Mouse (Mus musculus): ENCODE measurements at regions not wholly inside any gene's neighbourhood (a gene's known extent, or its start where the extent isn't known, plus 50 kb on each side); places are given as distances from the start of the nearest gene placed in this dataset.

DNA sequence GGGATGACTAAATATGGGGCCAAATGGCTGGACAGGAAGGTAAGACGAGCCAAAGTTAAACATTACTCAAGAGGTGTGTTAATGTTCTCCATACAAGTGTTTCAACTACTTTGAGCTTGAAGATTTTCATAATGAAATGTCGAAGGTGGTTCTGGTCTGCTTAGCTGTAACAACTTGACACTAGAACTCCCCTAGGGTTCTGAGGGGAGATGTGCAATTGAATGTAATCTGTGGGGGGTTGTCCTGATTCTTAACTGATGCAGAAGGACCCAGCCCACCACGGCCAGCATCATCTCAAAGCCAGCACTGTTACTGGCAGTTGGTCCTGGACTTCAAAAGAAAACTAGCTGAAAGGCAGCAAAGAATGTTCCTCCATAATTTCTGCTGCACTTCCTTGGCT is 55.3 kb downstream of the Gpr88 start:
- ATAC-seq (ENCODE audit: poor library complexity, severe bottlenecking): no peak

GRCm38 (mm10) chr3:116194701-116195100 is 58.6 kb downstream of the Gpr88 start:
- no peak for ATAC-seq (ENCODE audit: poor library complexity, severe bottlenecking)

DNA sequence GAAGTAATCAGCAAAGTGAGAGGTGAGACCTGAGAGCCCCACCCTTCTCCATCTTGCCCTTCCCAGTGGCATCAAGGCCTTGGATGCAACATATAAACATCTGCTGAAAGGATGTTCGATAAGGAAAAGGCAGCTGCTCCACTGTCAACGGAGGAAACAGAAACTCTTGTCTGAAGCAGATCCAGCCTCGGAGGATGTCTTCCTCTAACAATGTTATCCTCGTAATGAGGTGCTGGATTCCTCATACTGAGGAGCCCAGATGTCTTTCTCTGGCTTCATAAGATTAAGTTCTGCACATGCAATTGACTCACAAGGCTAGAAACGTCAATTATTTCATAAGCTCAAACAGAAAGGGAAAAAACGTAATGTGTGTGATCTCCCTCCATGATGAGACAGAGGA is 61.8 kb upstream of the Vcam1 start:
- ATAC-seq (ENCODE audit: poor library complexity, severe bottlenecking): no peak

GRCm38 (mm10) chr3:116190727-116191126 is 61.2 kb upstream of the Vcam1 start:
- ATAC-seq (ENCODE audit: poor library complexity, severe bottlenecking): no peak

DNA sequence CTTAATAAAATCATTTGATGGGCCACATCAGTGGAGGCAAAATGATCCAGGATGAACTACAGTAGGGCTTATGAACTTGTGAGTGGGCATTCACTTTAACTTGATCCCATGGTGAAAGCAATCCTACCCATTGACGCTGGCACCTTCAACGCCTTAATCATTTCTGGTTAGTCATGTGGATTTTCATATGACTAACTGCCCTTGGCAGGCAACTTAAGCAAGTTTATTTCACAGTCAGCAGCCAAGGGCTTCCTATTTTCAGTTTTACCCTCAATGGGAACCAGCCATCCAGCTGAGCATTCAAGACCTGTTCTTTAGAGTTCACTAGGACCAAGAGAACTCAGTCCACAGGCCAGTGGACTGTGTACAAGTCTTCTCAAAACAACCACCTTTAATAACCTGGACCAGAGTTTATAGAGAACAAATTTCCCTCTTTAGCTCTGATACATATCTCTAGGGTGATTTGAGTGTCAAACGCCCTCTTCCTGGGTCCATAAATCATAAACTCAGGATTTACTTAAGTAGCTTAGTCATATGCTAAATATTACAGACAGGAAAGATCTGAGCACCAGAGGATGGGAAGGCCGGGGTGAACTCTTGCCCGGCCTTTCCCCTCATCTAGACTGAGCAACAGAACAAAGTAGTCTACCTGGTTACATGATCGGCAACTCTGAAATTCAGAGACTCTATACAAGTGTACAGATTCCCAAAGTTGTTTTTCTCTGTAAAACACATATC is 60.0 kb upstream of the Vcam1 start:
- ATAC-seq (ENCODE audit: poor library complexity, severe bottlenecking): peak; percentile 64

- ATAC-seq (ENCODE audit: poor library complexity, severe bottlenecking): peak; percentile 81
These were observed 55.7 kb upstream of the Vcam1 start for GRCm38 (mm10) chr3:116185206-116185605.

GRCm38 (mm10) chr3:116184443-116184842 is 55.0 kb upstream of the Vcam1 start:
- peak; percentile 78 for ATAC-seq (ENCODE audit: poor library complexity, severe bottlenecking)

GRCm38 (mm10) chr3:116180341-116180885 is 50.9 kb upstream of the Vcam1 start:
- no peak for ATAC-seq (ENCODE audit: poor library complexity, severe bottlenecking)

All from megakaryocyte, adult 5-6 weeks (primary cell).